Mouse (Mus musculus): ENCODE measurements around the gene Gm3685.
"Not testable (repeated sequence)": the region's sequence is repeated elsewhere in the genome, so short reads cannot be mapped to it uniquely, and the experiment has no call there.

Gm3685 gene

DNA sequence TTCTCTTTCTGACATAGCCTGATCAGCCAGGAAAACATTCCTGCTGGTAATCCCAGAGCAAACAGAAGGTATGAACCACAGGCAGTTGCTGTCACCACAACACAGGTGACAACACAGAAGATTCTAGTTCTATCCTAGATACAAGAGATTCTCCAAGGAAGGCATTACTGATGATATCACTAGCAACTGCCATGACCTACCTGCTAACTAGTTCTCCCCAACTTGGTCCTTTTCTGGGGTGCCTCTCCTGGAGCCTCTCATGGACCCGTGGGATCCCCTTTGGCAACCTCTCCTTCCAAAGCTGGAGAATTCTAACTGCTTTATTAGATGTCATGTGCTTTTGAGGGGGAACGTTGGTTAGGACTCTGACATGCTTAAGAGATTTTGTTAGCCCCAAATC is at the start of gene Gm3685:
TSS of gene Gm3685 (minus strand) at position 101 of the 400 bp plus-strand sequence.
- in situ Hi-C loops (cut with MboI, MseI): not testable (repeated sequence)

DNA sequence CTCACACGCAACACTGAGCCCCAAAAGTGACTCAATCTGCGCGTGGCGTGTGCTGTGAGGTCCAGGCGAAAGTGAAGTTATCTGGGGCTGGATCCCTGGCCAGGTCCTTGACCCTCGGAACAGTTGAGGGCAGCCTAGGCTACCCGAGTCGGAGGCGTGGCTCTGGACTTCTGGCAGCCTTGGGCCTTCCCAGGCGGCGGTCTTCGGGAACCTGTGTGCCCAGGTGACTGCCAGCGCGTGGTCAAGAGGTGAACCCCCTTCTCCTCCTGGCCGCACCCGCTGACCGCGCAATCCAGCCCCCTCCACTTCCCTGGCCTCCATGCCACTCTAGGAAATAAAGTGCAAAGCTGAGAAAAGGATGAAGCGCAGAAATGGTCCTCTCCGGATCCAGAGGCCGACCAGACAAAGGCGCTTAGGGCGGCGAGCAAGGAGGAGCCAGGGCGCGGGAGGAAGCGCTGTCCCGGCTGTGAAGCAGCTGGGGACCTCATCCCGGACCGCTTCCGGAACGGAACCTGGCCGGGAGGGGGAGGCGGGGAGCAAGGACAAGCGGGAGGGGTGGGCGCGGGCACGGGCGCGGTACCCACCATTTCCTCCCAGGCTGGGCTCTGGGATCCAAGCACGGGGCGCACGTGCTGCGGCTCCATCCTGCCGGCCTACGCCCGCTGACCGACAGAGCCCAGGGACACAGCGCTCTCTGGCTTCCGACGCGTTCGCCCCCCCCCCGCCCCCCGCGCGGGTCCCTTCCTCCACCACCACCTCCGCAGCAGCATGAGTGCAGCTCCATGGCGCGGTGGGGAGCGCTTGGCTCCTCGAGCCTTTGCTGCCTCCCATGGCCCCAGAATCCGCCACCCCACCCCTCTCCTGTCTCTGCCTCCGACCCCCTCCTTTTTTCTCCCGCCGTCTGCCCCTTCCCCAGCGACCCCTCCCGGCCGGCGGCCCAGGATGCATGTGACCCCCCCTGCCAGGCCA is 17.7 kb downstream of the Gm3685 start, which contains the start of gene Gm10406:
TSS of gene Gm10406 (minus strand) at position 669 of the 969 bp plus-strand sequence.
- in situ Hi-C loops (cut with MboI, MseI): not testable (repeated sequence)

DNA sequence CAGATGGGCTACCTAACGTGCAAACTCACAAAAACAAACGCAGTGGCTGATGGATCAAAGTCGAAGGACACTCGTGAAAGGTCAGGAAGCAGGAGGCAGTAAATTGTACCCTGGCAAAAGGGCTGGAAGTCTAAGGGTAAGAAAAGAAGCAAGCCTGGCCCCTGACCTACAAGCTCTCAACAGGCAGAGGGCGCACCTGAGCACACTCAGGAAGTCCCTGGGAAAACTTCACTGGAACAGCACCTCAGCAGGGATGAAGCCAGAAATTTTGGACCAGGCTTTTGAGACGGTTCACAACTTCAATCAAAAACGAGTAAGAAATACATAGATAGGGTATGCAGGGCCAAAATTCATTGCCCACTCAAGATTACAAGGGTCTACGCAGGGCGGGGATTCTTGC is 18.5 kb downstream of the Gm3685 start:
- in situ Hi-C loops (cut with MboI, MseI): not testable (repeated sequence)

Measured in T-helper 17 cell (primary cell).